Mouse (Mus musculus) liver, adult 2 months (tissue): ENCODE measurements around the gene Nepn.

ENCODE experiments used
- CTCF ChIP-seq: fragments of 200-500 bp; IDR thresholded peaks from 2 replicates; pipeline ENCODE4 v1.5.1; 2011; ENCODE audit warnings: low read depth, low read length, control low read depth
- POLR2A ChIP-seq: fragments of 200-500 bp; IDR thresholded peaks from 2 replicates; pipeline ENCODE4 v1.6.1; 2011; ENCODE audit warnings: low read length, control low read depth; ENCODE audit not compliant: insufficient read depth; ENCODE audit errors: extremely low read depth

GRCm38 (mm10) chr10:52373834-52374233 lies 14.9 kb upstream of the Nepn start:
- no peak for TF ChIP-seq CTCF
- no peak for TF ChIP-seq POLR2A
